Mouse (Mus musculus) embryonic fibroblast, embryonic 13.5 days (primary cell): ENCODE results near the gene Vmn1r52. TPM values are rescaled to one million over a fixed set of nuclear protein-coding genes. Genes with fewer than 3 reads are reported as not detected.
"Not testable (repeated sequence)": the region's sequence is repeated elsewhere in the genome, so short reads cannot be mapped to it uniquely, and the experiment has no call there.

Experiments
- H3K27ac ChIP-seq: 2 replicates; pipeline ENCODE4 v1.5.1; 2012; ENCODE audit warnings: low read length, control low read depth, inconsistent platforms; ENCODE audit not compliant: insufficient read depth
- H3K4me1 ChIP-seq: 2 replicates; pipeline ENCODE4 v1.6.1; 2011; ENCODE audit warnings: low read length; ENCODE audit not compliant: control insufficient read depth, insufficient read depth
- H3K4me3 ChIP-seq: 2 replicates; pipeline ENCODE4 v1.5.1; 2011; ENCODE audit warnings: mild to moderate bottlenecking, control low read depth, low read length; ENCODE audit not compliant: insufficient read depth
- CTCF ChIP-seq: IDR thresholded peaks from 2 replicates; pipeline ENCODE4 v1.5.1; 2011; ENCODE audit warnings: mild to moderate bottlenecking, control low read depth, low read length, moderate library complexity, borderline replicate concordance; ENCODE audit not compliant: insufficient read depth
- POLR2A ChIP-seq: IDR thresholded peaks from 2 replicates; pipeline ENCODE4 v1.6.1; 2011; ENCODE audit warnings: low read depth, mild to moderate bottlenecking, control low read depth, low read length, moderate library complexity
- polyA plus RNA-seq: library from polyadenylated mRNA; stranded (reverse); fragments of >200 nt; gene quantifications from 2 replicates; pipeline ENCODE4 v1.2.4, GENCODE M21; 2011; ENCODE audit warnings: low read depth; ENCODE audit not compliant: missing spikeins, insufficient read length

Gene Vmn1r52
- not detected in 2 replicates for polyA plus RNA-seq

DNA sequence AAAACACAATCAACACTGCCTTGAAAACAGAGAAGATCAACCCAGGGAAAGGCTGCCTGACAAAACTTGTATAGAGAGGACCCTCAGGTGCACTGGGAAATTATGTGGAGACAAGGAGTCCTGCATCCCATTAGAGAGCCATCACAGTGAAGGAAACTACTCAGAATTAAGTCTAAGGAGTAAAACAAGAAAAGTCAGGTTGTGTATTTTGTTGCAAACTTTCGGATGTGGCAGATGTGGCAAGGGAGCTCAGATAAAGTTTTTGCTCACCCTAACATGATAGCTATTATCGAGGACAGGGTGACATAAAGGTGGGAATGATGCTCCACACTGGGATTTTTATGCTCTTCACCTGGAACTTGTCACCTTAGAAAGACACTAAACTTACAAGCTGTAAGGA is at the start of gene Vmn1r52:
Vmn1r52 (plus strand) TSS at position 301 of the 400 bp plus-strand sequence.
- TF ChIP-seq POLR2A (no peak), CTCF (no peak)
- no peak within 1 kb of the TSS for H3K4me3 ChIP-seq
- H3K4me1 ChIP-seq: no peaks in the 10 kb centered on the region
- H3K27ac ChIP-seq: no peak within 1 kb of the TSS

DNA sequence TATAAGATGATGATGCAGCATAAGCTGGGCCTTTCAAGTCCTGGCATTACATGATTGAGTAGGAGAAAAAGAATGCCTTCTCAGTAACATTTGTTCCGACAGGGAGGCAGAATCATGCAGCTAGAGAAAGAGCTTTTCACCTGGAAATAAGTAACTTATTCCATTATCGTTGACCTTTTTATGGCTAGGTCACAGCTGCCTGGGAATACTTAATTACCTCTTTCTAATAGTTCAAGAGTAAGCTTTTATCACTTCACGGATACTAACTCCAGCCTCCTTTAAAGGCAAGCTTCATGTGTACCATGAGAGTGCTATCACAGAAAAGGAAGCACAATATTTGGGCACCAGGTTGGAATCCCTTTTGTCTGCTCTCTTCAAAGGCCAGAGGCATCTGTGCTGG is 14.5 kb upstream of the Vmn1r52 start:
- H3K27ac ChIP-seq: no peak overlapping the region
- TF ChIP-seq POLR2A (no peak), CTCF (no peak)
- H3K4me3 ChIP-seq: no peak overlapping the region
- no peaks in the 10 kb centered on the region for H3K4me1 ChIP-seq

DNA sequence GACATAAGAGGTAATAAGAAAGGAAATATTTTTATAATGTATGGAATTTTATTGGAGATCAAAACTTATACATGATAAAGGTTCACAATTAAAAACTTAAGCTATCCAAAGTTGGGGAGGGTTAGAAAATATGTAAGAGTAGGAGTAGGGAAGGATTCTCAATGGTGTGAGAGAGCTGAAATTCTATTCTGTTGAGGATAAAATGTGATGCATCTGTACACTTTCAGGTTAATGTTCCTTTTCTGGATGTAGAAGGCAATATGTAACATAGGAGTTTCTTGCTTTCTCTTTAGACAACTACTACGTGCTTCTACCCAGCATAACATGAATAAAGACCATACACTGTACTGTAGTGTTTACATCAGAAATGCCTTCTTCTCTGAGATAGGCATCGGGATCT is 27.9 kb downstream of the Vmn1r52 start, which contains the start of gene V1ra8:
V1ra8 (plus strand) TSS at position 301 of the 400 bp plus-strand sequence.
- not testable (repeated sequence) for H3K4me1 ChIP-seq, H3K27ac ChIP-seq, H3K4me3 ChIP-seq

DNA sequence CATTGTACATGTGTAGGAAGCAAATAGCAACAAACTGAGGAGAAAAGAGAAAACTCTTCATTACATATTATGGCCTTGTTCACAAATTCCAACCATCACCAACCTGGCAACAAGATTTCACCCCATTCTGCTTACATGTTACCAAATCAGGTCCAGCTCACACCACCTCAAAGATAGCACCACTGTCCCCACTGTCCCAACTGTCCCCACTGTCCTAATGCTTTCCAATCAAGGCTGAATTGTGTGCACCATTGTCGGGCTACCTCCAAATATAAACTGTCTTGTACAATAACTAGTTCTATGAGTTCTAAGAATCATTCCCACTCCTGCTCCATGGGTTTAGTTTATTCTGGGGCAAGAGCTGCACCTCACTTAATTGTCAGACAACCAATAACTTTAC is 49.7 kb downstream of the Vmn1r52 start, which contains the start of gene Vmn1r53:
Vmn1r53 (minus strand) TSS at position 101 of the 400 bp plus-strand sequence.
- Histone ChIP-seq H3K4me3 (no peak within 1 kb of the TSS), H3K4me1 (no peaks in the 10 kb centered on the region), H3K27ac (no peak within 1 kb of the TSS)
- TF ChIP-seq POLR2A (no peak), CTCF (no peak)

Other genes starting within 250 kb of the Vmn1r52 start
- gene Vmn1r45, start 234.2 kb upstream of the Vmn1r52 start, polyA plus RNA-seq: not detected in 2 replicates
- gene Vmn1r46, start 205.5 kb upstream of the Vmn1r52 start, polyA plus RNA-seq: not detected in 2 replicates
- not detected in 2 replicates for gene Vmn1r47, start 158.7 kb upstream of the Vmn1r52 start, polyA plus RNA-seq
- not detected in 2 replicates for gene Vmn1r48, start 138.0 kb upstream of the Vmn1r52 start, polyA plus RNA-seq
- gene Vmn1r49, start 96.3 kb upstream of the Vmn1r52 start, polyA plus RNA-seq: not detected in 2 replicates
- gene Vmn1r50, start 73.4 kb upstream of the Vmn1r52 start, polyA plus RNA-seq: not detected in 2 replicates
- not detected in 2 replicates for gene Vmn1r51, start 52.2 kb upstream of the Vmn1r52 start, polyA plus RNA-seq
- gene V1ra8, start 28.0 kb downstream of the Vmn1r52 start, polyA plus RNA-seq: not detected in 2 replicates
- gene Vmn1r53, start 49.6 kb downstream of the Vmn1r52 start, polyA plus RNA-seq: not detected in 2 replicates
- gene Vmn1r54, start 71.5 kb downstream of the Vmn1r52 start, polyA plus RNA-seq: not detected in 2 replicates
- gene BC048671, start 126.4 kb downstream of the Vmn1r52 start, polyA plus RNA-seq: not detected in 2 replicates
- gene Chst13, start 150.4 kb downstream of the Vmn1r52 start, polyA plus RNA-seq: not detected in 2 replicates
- gene Uroc1, start 158.5 kb downstream of the Vmn1r52 start, polyA plus RNA-seq: not detected in 2 replicates
- 14.2 and 14.7 TPM in 2 replicates for gene Zxdc, start 194.7 kb downstream of the Vmn1r52 start, polyA plus RNA-seq